Comparison of ENCODE assay signal across 9 mouse cellular contexts in the genomic region with DNA sequence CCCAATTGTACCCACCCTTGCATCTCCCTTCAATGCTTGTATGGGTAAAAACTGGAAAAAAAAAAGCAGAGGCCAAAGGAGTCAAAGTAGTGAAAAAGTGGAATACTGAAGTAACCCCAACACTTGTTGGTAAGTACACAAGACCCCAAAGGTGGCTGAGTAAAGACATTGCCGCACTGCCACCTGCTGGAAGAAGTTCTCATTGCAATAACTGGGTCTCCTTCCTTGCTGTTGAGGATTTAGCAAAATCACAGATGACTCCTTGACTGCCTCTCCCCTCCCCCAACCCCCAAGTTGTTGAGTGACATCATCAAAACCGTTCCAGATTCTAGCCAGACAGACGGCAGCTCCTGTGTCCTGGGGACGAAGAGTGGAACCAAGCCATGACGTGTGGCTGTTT.
DNase-seq lines count a peak whose midpoint lies in the region; ATAC-seq and TF ChIP-seq lines count a peak whose summit lies in the region.
"Had no signal": no experiment of that assay in that cellular context is flagged by ENCODE, and none has a peak within 500 bp of the region (broad histone marks: within the 10 kb centered on the region; RNA-seq: fewer than 3 reads in every experiment).

No protein-coding gene starts in this region.

- peak; percentile 46 for DNase-seq in gastrocnemius, adult 2 months
- no peak for DNase-seq in gastrocnemius, postnatal 36 days
- peak; percentile 52 for DNase-seq in urinary bladder, postnatal 25 days (ENCODE audit: low spot score)
- DNase-seq in urinary bladder, adult 2 months (ENCODE audit: low spot score) = no peak
- peak; percentile 42 to 70 for DNase-seq in cerebellum, postnatal 25 days
- peak; percentile 21 to 80 for DNase-seq in kidney, postnatal 36 days
- peak; percentile 82 for DNase-seq in lung, embryonic 14.5 days
- DNase-seq in splenic B cell, adult 2 months (ENCODE audit: low read depth, low spot score) = peak; percentile 61

- H3K4me1 ChIP-seq in lung, embryonic 14.5 days (ENCODE audit: insufficient read depth) = no peaks in the 10 kb centered on the region
- H3K4me1 ChIP-seq: limb, embryonic 12.5 days had no signal

- no peaks in the 10 kb centered on the region for H3K27me3 ChIP-seq in lung, embryonic 14.5 days (ENCODE audit: insufficient read depth, low read length)
- no peaks in the 10 kb centered on the region for H3K27me3 ChIP-seq in splenic B cell, adult 2 months (ENCODE audit: control insufficient read depth, insufficient read depth, low read length, poor library complexity, severe bottlenecking)
- H3K27me3 ChIP-seq: limb, embryonic 12.5 days had no signal

- H3K36me3 ChIP-seq in lung, embryonic 14.5 days (ENCODE audit: insufficient read depth) = no peaks in the 10 kb centered on the region
- H3K36me3 ChIP-seq in splenic B cell, adult 2 months (ENCODE audit: control insufficient read depth, insufficient read depth, low read length, poor library complexity, severe bottlenecking) = no peaks in the 10 kb centered on the region
- H3K36me3 ChIP-seq: limb, embryonic 12.5 days had no signal

- no peak for ATAC-seq in lung, embryonic 14.5 days (ENCODE audit: insufficient read depth)

- intact Hi-C loops in gastrocnemius, adult 2 months (cut with DNase I) = no loop called here
- intact Hi-C loops in gastrocnemius, postnatal 36 days (cut with DNase I) = no loop called here

- 33% methylated on average over 5 of the region's 5 CpGs for WGBS in lung, embryonic 14.5 days

- H3K4me2 ChIP-seq in lung, embryonic 14.5 days = no peak overlapping the region
- H3K4me2 ChIP-seq: limb, embryonic 12.5 days had no signal

- peak; percentile 75 for TF ChIP-seq CTCF in gastrocnemius, adult 2 months (IDR thresholded peaks at IDR 0.05)
- TF ChIP-seq CTCF in lung, embryonic 14.5 days (IDR thresholded peaks at IDR 0.05; ENCODE audit: low read depth) = peak; percentile 83

- H3K9me3 ChIP-seq in lung, embryonic 14.5 days (ENCODE audit: low read depth, low read length) = no peaks in the 10 kb centered on the region
- H3K9me3 ChIP-seq: limb, embryonic 12.5 days had no signal

- no peak overlapping the region for H3K9ac ChIP-seq in lung, embryonic 14.5 days
- H3K9ac ChIP-seq: limb, embryonic 12.5 days had no signal

- H3K4me3 ChIP-seq in gastrocnemius, adult 2 months = no peak overlapping the region
- H3K4me3 ChIP-seq in lung, embryonic 14.5 days (ENCODE audit: low read depth, low read length) = no peak overlapping the region
- H3K4me3 ChIP-seq: limb, embryonic 12.5 days had no signal

- H3K27ac ChIP-seq in gastrocnemius, adult 2 months = no peak overlapping the region
- H3K27ac ChIP-seq in lung, embryonic 14.5 days (ENCODE audit: low read depth) = no peak overlapping the region
- H3K27ac ChIP-seq: limb, embryonic 12.5 days had no signal

Comparison
In these comparisons a context has a peak if more than half of its experiments do, and no peak if none do; other contexts are left out.
1. DNase-seq: peak in gastrocnemius, adult 2 months (single experiment), urinary bladder, postnatal 25 days (single experiment), cerebellum, postnatal 25 days (2 of 2), kidney, postnatal 36 days (2 of 2), lung, embryonic 14.5 days (single experiment) and splenic B cell, adult 2 months (single experiment); none in gastrocnemius, postnatal 36 days (0 of 2) and urinary bladder, adult 2 months (single experiment).